Mouse (Mus musculus): ENCODE measurements at regions not wholly inside any gene's neighbourhood (a gene's known extent, or its start where the extent isn't known, plus 50 kb on each side); places are given as distances from the start of the nearest gene placed in this dataset.

DNA sequence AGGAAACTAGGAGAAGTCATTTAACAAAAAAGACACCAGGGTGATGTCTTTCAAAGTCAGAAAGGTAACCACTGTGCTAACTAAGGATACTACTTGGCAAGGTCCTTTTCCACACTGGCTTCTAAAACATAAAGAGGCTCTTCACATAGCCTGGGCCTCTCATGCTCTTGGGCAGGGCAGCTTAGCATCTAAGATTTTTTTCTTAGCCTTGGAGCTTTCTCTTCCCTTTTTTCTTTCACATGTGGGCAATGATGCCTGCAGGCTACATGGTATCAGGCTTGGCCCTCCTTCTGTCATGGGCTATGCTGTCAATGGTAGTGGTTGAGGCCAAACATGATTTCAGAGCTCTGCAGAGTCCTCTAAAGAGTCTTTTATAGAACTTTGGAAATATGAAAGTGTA lies 60.6 kb downstream of the Serpinb6d start:
- DNase-seq (ENCODE audit: low spot score in 2 of 2): no peak

DNA sequence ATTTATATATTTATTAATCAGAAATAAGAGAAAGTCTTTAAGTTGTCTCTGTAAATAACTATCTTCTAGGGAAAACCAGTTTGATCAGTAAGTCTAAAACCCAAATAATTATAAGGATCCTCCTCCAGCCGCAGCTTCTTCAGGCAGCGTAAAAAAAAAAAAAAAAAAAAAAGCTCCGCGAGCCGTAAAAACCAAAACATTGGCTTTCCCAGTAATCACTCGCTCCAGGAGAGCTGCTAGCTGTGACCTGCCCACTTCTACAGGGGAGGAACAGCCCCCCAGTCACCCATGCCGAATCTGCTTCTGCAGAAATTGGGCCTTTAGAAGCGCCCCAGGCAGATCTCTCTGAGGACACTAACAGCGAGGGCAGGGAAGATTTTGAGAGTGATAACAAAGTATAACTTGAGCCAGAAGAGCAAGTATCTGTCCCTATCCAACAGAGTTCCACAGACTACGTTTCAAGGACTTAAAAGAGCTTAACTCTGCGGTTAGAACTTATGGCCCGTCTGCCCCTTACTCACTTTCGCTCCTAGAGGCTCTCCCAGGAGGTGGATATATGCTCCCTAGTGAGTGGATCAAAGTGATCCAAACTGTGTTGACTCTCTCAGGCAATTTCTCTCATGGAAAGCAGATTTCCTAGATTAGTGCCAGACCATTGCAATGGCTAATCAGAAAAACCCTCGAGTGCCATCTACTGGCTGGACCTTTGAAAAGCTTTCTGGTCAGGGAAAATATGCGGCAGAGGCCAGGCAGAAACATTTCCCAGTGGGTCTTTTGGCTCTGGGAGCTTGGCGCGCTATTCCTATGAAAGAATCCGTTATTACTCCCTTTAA lies 80.7 kb downstream of the Serpinb6e start:
- DNase-seq (ENCODE audit: low spot score in 2 of 2): peak; percentile 17 to 24

DNA sequence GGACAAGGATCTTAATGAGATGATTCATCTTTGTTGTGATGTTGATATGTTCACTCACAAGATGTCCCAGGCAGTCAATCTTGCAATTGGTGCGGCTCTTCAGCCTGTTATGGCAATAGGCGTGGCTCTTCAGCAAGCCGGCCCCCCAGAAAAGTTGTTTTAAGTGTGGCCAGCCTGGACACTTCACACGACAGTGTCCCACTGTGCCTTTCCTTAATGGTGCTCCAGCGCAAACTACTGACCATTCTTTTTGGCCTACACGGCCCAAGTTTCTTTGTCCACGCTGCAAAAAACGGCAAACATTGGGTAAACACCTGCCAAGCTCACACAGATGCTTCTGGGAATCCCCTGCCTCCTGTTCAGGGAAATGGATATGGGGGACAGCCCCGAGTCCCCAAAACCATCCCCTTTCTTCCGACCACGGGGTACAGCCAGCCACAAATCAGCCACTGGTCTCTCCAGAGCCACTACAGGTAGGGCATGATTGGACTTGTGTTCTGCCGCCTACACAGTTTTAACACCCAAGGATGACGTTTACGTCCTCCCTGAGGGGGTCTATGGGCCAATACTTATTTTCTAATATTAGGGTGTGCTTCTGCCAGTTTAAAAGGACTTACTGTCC lies 79.8 kb downstream of the Serpinb6e start:
- no peak for DNase-seq (ENCODE audit: low spot score in 2 of 2)
